Mouse (Mus musculus) MEL (cell line): Measurements from ENCODE around the gene Cab39. TPM values are rescaled to one million over a fixed set of nuclear protein-coding genes. Genes with fewer than 3 reads are reported as not detected.

Experiments used
- DNase-seq: peaks from one replicate; pipeline ENCODE4 v3.0.0; 2011; ENCODE audit warnings: low read depth, low spot score
- H3K27ac ChIP-seq: 2 replicates; pipeline ENCODE4 v1.5.1; 2012; ENCODE audit warnings: low read depth, mild to moderate bottlenecking, control low read depth, low read length, moderate library complexity; ENCODE audit not compliant: control insufficient read depth
- H3K27me3 ChIP-seq, 2 experiments: fragments of 150-350 bp in 1 of 2; sonication (generic) in 1 of 2; 2 replicates each; pipeline ENCODE4 v1.6.1; 2012; ENCODE audit warnings: low read length in 2 of 2, mild to moderate bottlenecking in 2 of 2, improper control_type of control experiment in 1 of 2, moderate library complexity in 1 of 2; ENCODE audit not compliant: insufficient read depth in 2 of 2, control insufficient read depth in 1 of 2
- H3K36me3 ChIP-seq, 2 experiments: 2 replicates each; pipeline ENCODE4 v1.6.1; 2012 to 2014; ENCODE audit warnings: low read length in 2 of 2, improper control_type of control experiment in 1 of 2, inconsistent platforms in 1 of 2, mild to moderate bottlenecking in 1 of 2; ENCODE audit not compliant: insufficient read depth in 2 of 2, control insufficient read depth in 1 of 2
- H3K4me1 ChIP-seq, 2 experiments: fragments of 150-350 bp in 1 of 2; sonication (generic) in 1 of 2; 2 replicates each; pipeline ENCODE4 v1.6.1; 2012; ENCODE audit warnings: low read length in 2 of 2, improper control_type of control experiment in 1 of 2, mild to moderate bottlenecking in 1 of 2; ENCODE audit not compliant: insufficient read depth in 2 of 2, control insufficient read depth in 1 of 2
- H3K4me3 ChIP-seq, 2 experiments: fragments of 150-350 bp in 1 of 2; sonication (generic) in 1 of 2; 2 replicates each; pipeline ENCODE4 v1.5.1; 2012; ENCODE audit warnings: low read depth in 2 of 2, low read length in 2 of 2, mild to moderate bottlenecking in 2 of 2, moderate library complexity in 2 of 2, control low read depth in 1 of 2, improper control_type of control experiment in 1 of 2; ENCODE audit not compliant: control insufficient read depth in 1 of 2, insufficient read depth in 1 of 2
- H3K79me2 ChIP-seq: 2 replicates; pipeline ENCODE4 v1.6.1; 2012; ENCODE audit warnings: mild to moderate bottlenecking, low read length, moderate library complexity; ENCODE audit not compliant: control insufficient read depth, poor library complexity, insufficient read depth
- H3K9ac ChIP-seq: 2 replicates; pipeline ENCODE4 v1.6.1; 2012; ENCODE audit warnings: low read depth, mild to moderate bottlenecking, control low read depth, low read length, moderate library complexity; ENCODE audit not compliant: control insufficient read depth, poor library complexity, severe bottlenecking
- H3K9me3 ChIP-seq: fragments of 150-350 bp; sonication (generic); replicated peaks from 2 replicates; pipeline ENCODE4 v1.6.1; 2012; ENCODE audit warnings: mild to moderate bottlenecking, low read length, improper control_type of control experiment, moderate library complexity; ENCODE audit not compliant: insufficient read depth
- BHLHE40 ChIP-seq: IDR thresholded peaks from 2 replicates; pipeline ENCODE4 v1.6.1; 2012; ENCODE audit warnings: low read depth, mild to moderate bottlenecking, inconsistent platforms, low read length, improper control_type of control experiment, borderline replicate concordance
- CHD1 ChIP-seq: IDR thresholded peaks from 2 replicates; pipeline ENCODE4 v1.6.1; 2012; ENCODE audit warnings: low read depth, mild to moderate bottlenecking, inconsistent platforms, low read length, improper control_type of control experiment
- CHD2 ChIP-seq: IDR thresholded peaks from 2 replicates; pipeline ENCODE4 v1.6.1; 2011; ENCODE audit warnings: low read length, improper control_type of control experiment
- CTCF ChIP-seq, 3 experiments: IDR thresholded peaks in 2 of 3; conservative IDR thresholded peaks in 1 of 3; 2 replicates each; pipeline ENCODE4 v1.5.1; 2011 to 2012; ENCODE audit warnings: low read length in 3 of 3, low read depth in 2 of 3, mild to moderate bottlenecking in 2 of 3, improper control_type of control experiment in 1 of 3, inconsistent platforms in 1 of 3, mixed read lengths in 1 of 3, moderate library complexity in 1 of 3; ENCODE audit not compliant: control insufficient read depth in 1 of 3, insufficient read depth in 1 of 3, poor library complexity in 1 of 3, severe bottlenecking in 1 of 3
- EP300 ChIP-seq, 2 experiments: IDR thresholded peaks; 2 replicates each; pipeline ENCODE4 v1.6.1; 2011; ENCODE audit warnings: improper control_type of control experiment in 2 of 2, low read length in 2 of 2, low read depth in 1 of 2, mild to moderate bottlenecking in 1 of 2
- ETS1 ChIP-seq: IDR thresholded peaks from 2 replicates; pipeline ENCODE4 v1.6.1; 2012; ENCODE audit warnings: low read depth, mild to moderate bottlenecking, inconsistent platforms, low read length, improper control_type of control experiment, moderate library complexity
- GATA1 ChIP-seq: IDR thresholded peaks from 2 replicates; pipeline ENCODE4 v1.6.1; 2011; ENCODE audit warnings: low read depth, low read length, improper control_type of control experiment
- MAFK ChIP-seq: IDR thresholded peaks from 2 replicates; pipeline ENCODE4 v1.6.1; 2011; ENCODE audit warnings: low read depth, mild to moderate bottlenecking, low read length, improper control_type of control experiment, borderline replicate concordance
- MAX ChIP-seq: IDR thresholded peaks from 2 replicates; pipeline ENCODE4 v1.6.1; 2011; ENCODE audit warnings: low read length, improper control_type of control experiment
- MAZ ChIP-seq: IDR thresholded peaks from 2 replicates; pipeline ENCODE4 v1.6.1; 2012; ENCODE audit warnings: low read depth, mild to moderate bottlenecking, inconsistent platforms, low read length, improper control_type of control experiment
- MEF2A ChIP-seq: IDR thresholded peaks from 2 replicates; pipeline ENCODE4 v1.6.1; 2014; ENCODE audit warnings: low read depth, mild to moderate bottlenecking, inconsistent platforms, low read length, improper control_type of control experiment; ENCODE audit not compliant: poor library complexity, insufficient replicate concordance, severe bottlenecking; ENCODE audit errors: extremely low read depth
- RAD21 ChIP-seq: IDR thresholded peaks from 2 replicates; pipeline ENCODE4 v1.6.1; 2011; ENCODE audit warnings: mild to moderate bottlenecking, low read depth, low read length, improper control_type of control experiment
- RCOR1 ChIP-seq: IDR thresholded peaks from 2 replicates; pipeline ENCODE4 v1.6.1; 2012; ENCODE audit warnings: low read depth, mild to moderate bottlenecking, inconsistent platforms, low read length, improper control_type of control experiment
- SMC3 ChIP-seq: IDR thresholded peaks from 2 replicates; pipeline ENCODE4 v1.6.1; 2011; ENCODE audit warnings: low read depth, low read length, improper control_type of control experiment
- TAL1 ChIP-seq: IDR thresholded peaks from 2 replicates; pipeline ENCODE4 v1.6.1; 2012; ENCODE audit warnings: mild to moderate bottlenecking, inconsistent platforms, low read length, moderate library complexity, mixed read lengths
- TBP ChIP-seq: IDR thresholded peaks from 2 replicates; pipeline ENCODE4 v1.8.0; 2011; ENCODE audit warnings: low read depth, low read length, improper control_type of control experiment
- TCF12 ChIP-seq: IDR thresholded peaks from 2 replicates; pipeline ENCODE4 v1.6.1; 2014; ENCODE audit warnings: low read depth, mild to moderate bottlenecking, inconsistent platforms, low read length, improper control_type of control experiment, moderate library complexity
- USF2 ChIP-seq, 2 experiments: IDR thresholded peaks; 2 replicates each; pipeline ENCODE4 v1.6.1; 2011 to 2012; ENCODE audit warnings: improper control_type of control experiment in 2 of 2, low read length in 2 of 2, borderline replicate concordance in 1 of 2, inconsistent platforms in 1 of 2, low read depth in 1 of 2, mild to moderate bottlenecking in 1 of 2; ENCODE audit not compliant: insufficient read depth in 1 of 2
- ZMIZ1 ChIP-seq: IDR thresholded peaks from 2 replicates; pipeline ENCODE4 v1.6.1; 2012; ENCODE audit warnings: low read depth, mild to moderate bottlenecking, inconsistent platforms, low read length, improper control_type of control experiment, moderate library complexity
- polyA plus RNA-seq, 2 experiments: library from polyadenylated mRNA; stranded (reverse) in 1 of 2; unstranded in 1 of 2; fragments of >175 nt in 1 of 2; fragments of >200 nt in 1 of 2; gene quantifications; 2 replicates each; pipeline versions ENCODE4 v1.2.1 to v1.2.4; 2012; ENCODE audit warnings: low replicate concordance in 2 of 2, low read depth in 1 of 2; ENCODE audit not compliant: insufficient read length in 2 of 2, insufficient read depth in 1 of 2, missing spikeins in 1 of 2
- total RNA-seq: library from RNA; depleted of rRNA; stranded (reverse); fragments of 300-350 nt; gene quantifications from 2 replicates; pipeline ENCODE4 v1.2.3, GENCODE M21; 2012

Cab39 gene
- total and polyA plus RNA-seq, 3 experiments = 66.5 to 144 (median 68.7) TPM

DNA sequence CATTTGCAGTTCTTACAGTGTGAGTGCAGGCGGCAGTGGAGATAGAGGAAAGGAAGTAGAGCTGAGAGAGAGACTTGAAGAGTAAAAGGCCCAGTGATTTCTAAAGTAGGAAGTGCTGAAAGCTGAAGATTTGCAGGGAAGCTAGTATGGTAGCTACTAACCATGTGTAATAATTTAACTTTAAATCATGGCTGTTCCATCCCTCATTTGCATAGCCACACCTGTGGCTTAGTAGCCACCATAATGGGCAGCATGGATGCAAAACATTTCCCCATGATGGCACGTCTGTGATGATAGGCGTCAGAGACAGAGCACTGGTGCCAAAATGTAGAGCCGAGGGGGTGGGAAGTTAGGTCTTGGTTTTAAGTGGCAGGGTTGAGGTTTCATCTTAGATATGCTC, 47.2 kb downstream of the Cab39 start:
- Histone ChIP-seq H3K27ac (no peak overlapping the region), H3K36me3 (peaks cover 18 to 25% of the 10 kb centered on the region in 2 experiments)

GRCm38 (mm10) chr1:85842251-85842650, 49.0 kb downstream of the Cab39 start:
- Histone ChIP-seq H3K4me1 (peaks cover 8 to 18% of the 10 kb centered on the region in 2 experiments), H3K79me2 (peaks cover 2% of the 10 kb centered on the region; the same call in 1 of the 2 replicates), H3K27ac (no peak overlapping the region), H3K9me3 (no peaks in the 10 kb centered on the region), H3K9ac (no peak overlapping the region), H3K4me3 (no peak overlapping the region), H3K27me3 (no peaks in the 10 kb centered on the region), H3K36me3 (peaks cover 21 to 25% of the 10 kb centered on the region in 2 experiments)
- peak; percentile 55 for DNase-seq
- no peak for TF ChIP-seq MAZ
- no peak for TF ChIP-seq MEF2A
- TF ChIP-seq MAX = no peak
- peak; percentile 46 for TF ChIP-seq RAD21
- TF ChIP-seq SMC3 = peak; percentile 57
- TF ChIP-seq CTCF (IDR thresholded peaks at IDR 0.05 in 2 of 3, conservative IDR thresholded peaks at IDR 0.05 in 1 of 3; ENCODE audit: control insufficient read depth in 1 of 3, insufficient read depth in 1 of 3, low read depth in 2 of 3, low read length in 3 of 3, poor library complexity in 1 of 3, severe bottlenecking in 1 of 3) = peak in 2 of 3 experiments; percentile 25 to 67; a peak in 4 of 6 replicates

More for the DNA sequence above, 47.2 kb downstream of the Cab39 start:
- Histone ChIP-seq H3K79me2 (peaks cover 5% of the 10 kb centered on the region; the same call in 1 of the 2 replicates), H3K9ac (no peak overlapping the region), H3K9me3 (no peaks in the 10 kb centered on the region), H3K4me1 (peaks cover 8 to 18% of the 10 kb centered on the region in 2 experiments), H3K4me3 (no peak overlapping the region), H3K27me3 (no peaks in the 10 kb centered on the region)
- peak; percentile 27 for DNase-seq
- TF ChIP-seq CHD2 (no peak), USF2 (IDR thresholded peaks at IDR 0.05; ENCODE audit: borderline replicate concordance in 1 of 2, insufficient read depth in 1 of 2, low read depth in 1 of 2, low read length in 2 of 2) (no peak), TAL1 (no peak), TBP (no peak), BHLHE40 (no peak), GATA1 (no peak), SMC3 (no peak), RAD21 (no peak), ETS1 (no peak), MAFK (no peak), CHD1 (no peak), RCOR1 (no peak), MAZ (no peak), ZMIZ1 (no peak), TCF12 (no peak), EP300 (IDR thresholded peaks at IDR 0.05; ENCODE audit: low read depth in 1 of 2, low read length in 2 of 2) (no peak)
